Mouse (Mus musculus) gonadal fat pad, adult 2 months (tissue): ENCODE measurements around the gene Crim1. TPM values are rescaled to one million over a fixed set of nuclear protein-coding genes. Genes with fewer than 3 reads are reported as not detected.

Experiments
- DNase-seq: peaks from one replicate; pipeline ENCODE4 v3.0.0-alpha.2; 2012; ENCODE audit warnings: low read depth
- polyA plus RNA-seq: library from polyadenylated mRNA; depleted of rRNA; stranded (reverse); fragments of >200 nt; gene quantifications from 2 replicates; pipeline ENCODE4 v1.2.3, GENCODE M21; 2012

The Crim1 gene
- polyA plus RNA-seq, 1 experiment = 44.6 TPM

DNA sequence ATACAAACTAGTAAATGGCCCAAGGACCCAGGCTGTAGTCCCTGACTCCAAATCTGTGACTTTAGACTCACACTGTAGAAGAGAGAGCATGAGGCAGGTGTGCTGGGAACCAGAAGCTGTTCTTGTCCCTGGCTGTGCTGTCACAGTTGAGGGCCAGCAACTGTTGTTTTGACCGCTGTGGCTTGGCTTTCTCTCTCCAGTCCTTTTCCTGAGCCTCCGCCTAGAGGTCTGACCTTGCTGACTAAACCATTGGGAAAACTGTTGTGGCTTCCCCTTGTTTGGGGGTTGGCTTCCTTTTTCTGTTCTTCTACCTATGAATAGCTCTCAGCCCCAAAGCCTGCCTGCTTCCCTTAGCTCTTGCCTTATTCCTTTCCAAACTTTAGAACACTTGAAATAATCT is 126.3 kb downstream of the Crim1 start:
- DNase-seq = no peak

DNA sequence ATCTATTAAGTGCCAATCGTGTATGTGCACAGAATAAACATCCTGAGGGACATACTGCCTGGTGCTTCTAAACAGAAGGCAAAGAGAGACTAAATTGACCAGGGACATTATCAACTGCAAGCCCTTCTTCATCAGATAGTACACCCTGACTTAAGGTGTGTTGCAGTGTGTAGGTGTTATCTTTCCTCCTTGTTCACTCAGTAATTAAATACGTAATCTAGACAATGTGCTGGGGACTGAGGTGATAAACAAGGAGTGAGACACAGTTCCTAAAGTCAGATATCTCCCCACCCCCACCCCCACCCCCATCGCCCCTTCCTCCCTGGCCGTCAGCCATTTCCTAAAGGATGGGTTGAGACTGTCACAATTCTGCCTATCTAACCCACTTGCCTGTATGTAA is 127.1 kb downstream of the Crim1 start:
- DNase-seq = no peak

DNA sequence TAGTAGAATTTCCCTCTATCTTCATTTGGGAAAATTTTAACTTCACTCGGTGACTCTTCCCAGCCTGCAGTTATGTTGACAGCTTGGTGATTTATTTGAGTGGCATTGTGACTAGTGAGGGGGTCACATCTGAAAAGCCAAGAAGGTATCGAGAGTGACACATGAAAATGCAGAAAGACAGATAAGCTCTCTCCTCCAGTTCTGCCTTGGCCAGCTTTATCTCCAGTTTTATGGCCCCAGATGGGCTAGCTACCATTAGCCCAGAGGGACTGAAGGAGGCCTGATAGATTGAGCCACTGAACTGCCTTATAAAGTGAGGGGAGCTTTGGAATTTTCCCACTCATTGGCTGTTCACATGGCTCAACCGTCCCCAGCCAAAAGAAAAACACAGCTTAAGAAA is 128.2 kb downstream of the Crim1 start:
- no peak for DNase-seq

DNA sequence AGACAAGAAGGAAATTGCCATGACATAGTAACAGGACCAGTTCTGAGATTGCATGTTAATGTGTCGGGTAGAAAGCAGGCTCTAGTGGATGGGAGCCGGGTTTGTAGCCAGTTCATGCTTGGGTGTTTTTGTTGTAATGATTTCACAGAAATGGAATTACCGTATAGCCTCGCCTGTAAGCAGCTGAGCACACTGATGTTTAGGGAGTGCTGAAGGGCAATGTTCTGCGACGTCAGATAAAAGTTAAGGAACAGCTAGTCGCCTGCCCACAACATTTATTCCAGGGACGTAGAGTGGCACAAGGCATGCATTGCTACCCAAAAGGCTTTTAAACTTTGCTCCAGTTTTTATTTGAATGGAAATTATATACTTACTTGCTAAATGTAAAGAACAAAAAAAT is 131.4 kb downstream of the Crim1 start:
- no peak for DNase-seq

DNA sequence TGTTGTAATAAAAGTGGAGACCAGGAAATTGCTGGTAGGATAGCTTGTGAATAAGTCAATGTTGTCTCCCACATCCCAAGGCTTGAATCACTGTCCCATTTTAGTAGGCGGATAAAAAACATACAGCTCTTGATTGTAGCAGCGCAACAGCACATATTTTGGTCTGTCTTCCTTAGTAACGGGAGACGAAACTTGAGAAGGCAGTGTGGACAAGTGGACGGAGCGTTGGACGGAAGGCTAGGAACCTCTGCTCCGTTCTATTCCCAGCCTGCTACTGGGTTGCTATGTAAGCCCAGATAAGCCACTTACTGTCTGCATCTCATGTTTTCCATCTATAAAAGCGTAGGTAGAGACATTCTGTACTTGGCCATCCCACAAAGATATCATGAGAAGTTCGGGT is 133.2 kb downstream of the Crim1 start:
- DNase-seq = no peak

DNA sequence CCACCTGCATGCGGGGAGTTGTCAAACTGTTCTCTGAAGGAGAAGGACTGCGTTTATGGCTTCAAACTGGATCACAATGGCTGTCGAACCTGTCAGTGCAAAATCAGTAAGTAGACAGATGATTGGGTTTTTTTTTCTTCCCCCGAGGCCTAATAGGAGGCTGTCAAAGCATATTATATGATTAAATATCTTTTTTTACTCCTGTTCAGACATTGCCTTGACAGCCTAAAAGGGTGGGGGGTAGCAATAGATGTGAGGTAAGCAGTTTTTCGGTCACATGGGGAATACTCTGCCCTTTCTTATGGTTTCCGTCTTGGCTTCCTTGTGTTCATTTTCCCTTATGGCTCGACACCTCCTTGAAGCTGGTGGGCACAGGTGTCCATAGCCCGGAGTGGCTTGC is 135.2 kb downstream of the Crim1 start:
- DNase-seq = no peak

DNA sequence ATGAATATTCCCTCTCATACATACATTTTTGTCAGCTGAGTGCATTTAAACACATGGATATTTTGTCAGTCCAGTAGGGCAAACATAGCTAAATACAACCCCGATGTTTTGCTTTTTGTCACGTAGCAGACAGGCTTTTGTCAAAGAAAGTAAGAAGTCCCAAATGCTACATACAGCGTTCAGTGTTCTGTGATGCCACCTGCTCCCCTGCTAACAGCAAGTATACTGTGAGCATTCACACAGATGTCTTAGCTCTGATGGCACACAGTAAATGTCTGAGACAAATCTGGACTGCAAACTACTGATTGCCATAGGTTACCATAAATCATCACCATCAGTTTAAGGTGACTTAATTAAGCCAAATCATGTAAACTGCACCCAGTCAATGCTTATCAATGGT is 143.6 kb downstream of the Crim1 start:
- DNase-seq = no peak

DNA sequence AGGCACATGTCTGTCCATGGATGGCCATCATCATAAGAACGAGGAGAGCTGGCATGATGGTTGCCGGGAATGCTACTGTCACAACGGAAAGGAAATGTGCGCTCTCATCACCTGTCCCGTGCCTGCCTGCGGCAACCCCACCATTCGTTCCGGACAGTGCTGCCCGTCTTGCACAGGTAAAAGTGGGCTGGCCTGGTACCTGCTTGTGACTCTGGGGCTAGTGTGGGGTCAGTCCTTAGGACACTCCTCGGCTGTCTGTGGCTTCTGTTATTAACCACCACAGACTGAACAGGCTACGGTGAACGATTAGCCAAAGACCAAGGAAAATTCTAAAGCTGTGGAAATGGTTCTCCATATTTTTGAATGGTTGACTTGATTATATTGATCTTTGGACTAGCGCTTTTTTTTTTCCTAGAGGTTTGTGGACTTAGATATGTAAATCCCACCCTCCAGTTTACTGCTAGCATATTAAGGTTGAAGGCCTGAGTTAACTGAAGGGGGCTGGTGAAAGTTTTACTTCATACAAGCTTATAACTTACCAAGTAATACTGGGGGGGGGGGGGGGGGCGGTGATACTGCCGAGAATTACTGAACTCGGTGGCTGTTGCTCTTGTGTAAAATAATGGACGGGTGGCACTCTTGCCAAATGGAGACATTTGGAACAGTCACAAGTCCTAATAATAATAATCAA is 147.2 kb downstream of the Crim1 start:
- DNase-seq = no peak

DNA sequence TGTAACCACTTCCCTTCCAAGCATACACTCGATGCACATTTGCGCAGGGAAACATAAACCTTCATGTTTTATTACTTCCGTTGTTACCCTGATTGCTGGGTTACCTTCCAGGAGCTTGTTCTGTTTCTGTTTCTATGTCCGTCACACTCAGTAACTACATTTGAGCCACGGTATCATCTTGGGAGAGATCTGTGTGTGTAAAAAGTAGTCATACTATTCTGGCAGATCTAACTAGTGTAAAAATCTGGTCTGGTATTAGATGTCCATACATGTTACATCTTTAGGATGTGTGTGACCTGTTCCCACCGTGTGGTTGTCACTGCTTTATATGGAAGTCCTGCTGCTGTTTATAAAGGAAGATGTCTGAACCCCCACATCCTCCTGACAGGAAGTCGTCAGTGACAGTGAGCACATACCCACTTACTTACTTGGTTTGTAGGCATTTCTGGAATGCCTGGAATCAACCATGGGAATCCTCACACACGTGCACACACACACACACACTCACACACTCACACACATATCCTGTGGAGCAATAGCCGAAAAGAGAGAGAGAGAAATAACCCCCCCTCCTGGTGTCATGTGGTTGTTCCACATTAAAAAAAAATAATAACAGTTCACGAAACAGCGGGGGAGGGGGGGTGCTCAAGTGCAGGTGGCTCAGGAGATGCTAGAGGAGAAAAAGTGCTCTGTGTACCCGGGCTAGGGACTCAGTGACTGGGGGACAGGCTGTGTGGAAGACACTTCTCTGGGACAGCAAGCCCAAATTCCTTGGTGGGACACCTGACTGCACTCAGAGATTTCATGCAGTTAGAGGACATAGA is 151.8 kb downstream of the Crim1 start:
- no peak for DNase-seq

DNA sequence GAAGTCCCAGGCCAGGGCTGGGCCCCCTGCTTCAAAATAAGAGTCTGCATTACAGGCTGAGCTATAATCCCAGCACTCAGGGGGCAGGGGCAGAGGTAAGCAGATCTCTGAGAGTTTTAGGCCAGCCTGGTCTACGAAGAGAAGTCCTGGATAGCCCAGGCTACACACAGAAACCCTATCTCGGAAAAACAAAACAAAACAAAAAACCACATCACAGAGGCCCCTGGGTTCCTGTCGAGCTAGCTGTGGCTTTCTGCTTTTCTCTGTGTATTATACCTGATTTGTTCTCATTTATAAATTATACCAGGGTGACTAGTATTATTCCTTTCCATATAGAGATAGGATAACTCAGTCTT is 152.4 kb downstream of the Crim1 start:
- DNase-seq = no peak

DNA sequence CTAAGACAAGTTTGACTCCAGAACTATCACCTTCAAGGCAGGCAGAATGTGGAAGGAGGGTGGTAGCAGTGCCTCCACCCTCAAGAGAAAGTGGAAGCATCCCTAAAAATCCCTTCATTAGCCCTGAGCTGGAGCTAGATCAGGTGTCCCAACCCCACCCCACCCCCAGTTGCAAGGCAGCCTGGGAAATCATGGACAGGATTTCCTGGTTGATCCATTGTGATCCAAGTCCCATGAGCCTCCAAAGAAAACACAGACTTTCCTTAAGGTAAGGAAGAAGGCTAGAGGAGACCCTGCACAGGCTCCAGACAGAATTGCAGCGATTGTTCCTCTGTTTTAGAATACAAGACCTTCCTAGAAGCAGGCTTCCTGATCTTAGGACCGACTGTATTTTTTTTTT is 154.4 kb downstream of the Crim1 start:
- no peak for DNase-seq

DNA sequence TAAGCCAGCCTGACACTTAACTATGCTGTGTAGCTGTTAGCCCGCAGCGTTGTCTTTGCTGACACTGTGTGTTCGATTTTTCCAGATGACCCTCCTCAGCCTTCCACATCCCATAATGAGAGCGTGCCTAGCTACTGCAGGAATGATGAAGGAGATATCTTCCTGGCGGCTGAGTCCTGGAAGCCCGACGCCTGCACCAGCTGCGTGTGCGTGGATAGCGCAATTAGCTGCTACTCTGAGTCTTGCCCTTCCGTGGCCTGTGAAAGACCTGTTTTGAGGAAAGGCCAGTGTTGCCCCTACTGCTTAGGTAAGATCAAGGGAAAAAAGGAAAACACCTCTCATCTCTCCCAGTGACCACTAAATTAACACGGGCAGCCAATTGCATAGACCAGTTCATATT is 154.8 kb downstream of the Crim1 start:
- DNase-seq = no peak

DNA sequence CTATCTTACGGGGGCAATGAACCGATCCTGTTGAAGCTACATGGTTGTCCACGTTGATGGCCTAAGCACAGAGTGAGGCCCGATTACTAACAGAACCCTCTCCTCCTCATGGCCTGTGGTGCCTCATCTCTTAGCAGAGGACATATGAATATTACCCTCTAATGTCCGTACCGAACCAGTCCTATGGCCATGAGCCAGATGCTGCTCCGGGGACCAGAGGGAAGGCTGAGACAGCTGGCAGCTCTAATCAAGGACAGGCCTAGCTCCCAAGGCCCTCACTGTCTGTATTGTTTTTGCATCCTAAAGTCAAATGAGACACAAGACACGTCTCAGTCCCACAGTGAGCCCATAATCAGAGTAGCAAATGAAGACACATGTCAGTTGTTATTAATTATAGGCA is 155.6 kb downstream of the Crim1 start:
- no peak for DNase-seq

DNA sequence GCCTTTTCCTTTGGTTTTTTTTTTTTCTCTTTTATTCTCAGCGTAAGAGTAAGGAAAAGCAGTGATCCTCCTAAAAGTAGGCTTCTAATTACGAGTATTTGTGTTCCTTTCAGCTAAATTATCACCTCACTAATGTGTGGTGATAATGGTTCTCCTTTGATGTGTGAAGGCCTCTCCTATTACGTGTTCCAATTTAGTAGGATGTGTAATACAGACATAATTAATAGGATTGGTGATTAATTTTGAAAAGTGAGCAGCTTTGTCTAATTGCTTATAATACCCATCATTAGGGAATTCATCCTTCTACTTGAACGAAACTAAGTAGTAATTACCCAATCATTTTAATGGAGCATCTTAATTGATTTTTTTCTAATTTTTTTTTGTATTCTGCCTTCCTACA is 157.7 kb downstream of the Crim1 start:
- no peak for DNase-seq

DNA sequence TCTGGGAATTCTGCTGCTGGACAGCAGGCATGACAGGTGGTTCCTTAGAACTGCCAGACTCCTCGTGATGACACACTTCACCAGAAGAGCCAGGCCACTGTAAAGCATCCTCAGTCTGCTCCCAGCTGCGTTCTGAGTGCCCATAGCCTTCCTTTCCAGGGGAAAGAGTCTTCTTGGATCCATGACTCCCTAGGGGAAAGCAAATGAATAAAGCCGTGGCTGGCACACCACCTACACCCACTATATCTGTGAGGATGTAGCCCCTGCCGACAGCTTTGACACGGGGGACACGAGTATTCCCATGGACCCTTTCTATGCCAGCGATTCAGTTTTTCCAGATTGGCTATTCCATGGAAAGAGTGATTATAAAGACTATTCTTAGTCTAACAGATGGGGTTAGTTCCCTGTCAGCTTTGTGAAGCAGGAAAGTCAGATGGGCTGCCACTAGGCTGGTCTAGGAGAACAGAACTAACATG is 158.2 kb downstream of the Crim1 start:
- DNase-seq = no peak

DNA sequence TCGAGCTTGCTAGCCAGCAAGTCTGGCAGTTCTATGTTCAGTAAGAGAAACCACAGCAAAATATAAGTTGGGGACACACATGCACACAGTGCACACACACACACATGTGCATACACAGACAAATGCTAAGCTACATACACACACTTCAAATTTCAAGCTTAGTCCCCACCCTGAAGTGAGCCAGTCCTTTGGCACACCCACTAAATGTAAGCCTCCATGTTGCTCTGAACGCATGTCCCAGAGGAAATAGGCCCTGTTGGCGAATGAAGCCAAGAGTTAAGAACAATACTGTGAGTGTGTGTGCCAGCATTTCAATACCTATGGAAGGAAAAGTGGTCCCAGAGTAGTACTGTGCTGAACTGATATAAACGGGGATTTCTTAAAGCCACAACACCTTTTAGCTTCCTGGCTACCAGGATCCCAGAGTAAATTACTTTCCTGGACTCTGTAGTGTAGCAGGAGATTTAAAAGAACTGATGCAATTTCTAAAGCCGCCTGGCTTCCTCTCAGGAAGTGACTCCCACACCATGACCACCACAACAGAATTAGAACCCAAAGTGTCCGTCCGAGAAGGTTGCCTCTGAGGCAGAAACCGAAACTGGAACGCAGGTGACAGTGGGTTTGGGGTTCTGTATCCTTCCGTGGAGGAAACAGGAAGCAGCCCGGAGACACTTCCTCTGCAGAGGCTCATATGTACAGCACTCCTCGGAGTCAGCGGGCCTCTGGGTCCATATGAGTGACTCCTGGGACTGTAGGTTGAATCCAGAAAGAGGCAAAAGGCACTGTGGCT is 162.1 kb downstream of the Crim1 start:
- DNase-seq = no peak

DNA sequence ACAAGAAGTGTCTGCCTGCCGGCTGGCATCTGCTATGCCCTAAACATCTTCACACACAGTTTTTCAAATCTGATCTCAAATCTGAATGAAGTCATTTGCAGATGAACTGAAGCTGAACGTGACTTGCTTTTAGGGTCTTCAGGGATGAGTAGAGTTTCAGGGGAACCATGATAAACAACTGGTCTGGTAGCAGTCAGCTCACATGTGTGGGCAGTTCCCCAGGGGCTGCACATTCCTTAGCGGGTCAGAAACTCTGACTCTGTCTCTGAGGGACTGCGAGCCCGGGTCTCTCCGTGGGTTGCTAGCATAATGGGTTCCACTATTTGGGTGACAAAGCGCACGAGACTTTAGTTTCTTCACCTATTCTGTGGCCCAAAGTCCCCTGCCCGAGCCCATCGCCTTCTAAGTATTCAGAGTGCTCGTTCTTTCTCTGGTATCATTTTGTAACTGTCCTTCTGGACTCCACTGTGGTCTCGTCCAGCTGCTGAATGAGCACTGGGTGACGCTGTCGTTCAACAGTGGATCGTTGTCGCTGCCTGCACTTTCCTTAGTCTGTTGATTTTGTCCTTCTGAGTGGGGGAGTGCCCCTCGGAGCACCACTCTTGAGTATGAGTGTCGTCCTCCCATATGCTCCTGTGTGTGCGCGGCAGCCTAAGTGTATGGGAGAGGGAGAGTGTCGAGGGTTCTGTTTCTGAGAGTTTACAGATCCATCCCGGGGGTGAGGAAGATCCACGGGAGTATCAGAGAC is 164.7 kb downstream of the Crim1 start:
- DNase-seq = no peak

DNA sequence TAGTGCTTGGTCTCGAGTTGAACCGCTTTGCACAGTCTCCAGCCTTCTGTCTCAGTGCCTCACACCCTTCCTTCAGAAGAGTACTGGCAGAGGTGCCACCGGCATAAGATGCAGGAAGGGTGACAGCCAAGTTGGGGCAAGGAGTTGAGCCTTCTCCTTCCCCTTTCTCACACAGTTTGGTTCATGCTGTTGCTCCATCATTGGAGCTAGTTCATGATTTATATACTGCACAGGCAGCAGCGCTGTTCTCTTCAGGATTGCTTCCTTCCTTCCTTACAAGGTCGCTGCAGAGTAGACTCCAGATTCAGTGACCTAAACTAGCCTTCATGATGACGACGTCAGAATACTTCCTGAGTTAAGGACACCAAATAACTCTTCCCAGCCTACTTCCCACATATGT is 166.0 kb downstream of the Crim1 start:
- no peak for DNase-seq

DNA sequence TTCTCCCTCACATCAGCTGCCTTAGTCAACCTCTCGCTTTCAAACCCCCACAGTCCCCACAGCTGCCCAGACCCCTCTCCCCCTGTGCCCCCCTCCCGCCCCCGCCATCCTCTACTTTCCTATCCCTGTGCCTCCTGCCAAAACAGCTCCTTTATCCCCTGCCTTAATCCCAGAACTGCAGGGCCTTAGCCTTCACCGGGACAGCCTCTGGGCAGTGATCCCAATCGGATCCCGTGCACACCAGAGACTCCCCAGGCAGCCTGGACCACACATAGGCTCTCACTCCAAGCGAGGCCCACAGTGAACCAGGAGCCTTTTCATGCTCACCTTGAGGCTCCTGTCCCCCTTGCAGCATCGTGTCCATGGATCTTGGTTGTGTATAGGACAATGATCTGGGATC is 168.4 kb downstream of the Crim1 start:
- no peak for DNase-seq

DNA sequence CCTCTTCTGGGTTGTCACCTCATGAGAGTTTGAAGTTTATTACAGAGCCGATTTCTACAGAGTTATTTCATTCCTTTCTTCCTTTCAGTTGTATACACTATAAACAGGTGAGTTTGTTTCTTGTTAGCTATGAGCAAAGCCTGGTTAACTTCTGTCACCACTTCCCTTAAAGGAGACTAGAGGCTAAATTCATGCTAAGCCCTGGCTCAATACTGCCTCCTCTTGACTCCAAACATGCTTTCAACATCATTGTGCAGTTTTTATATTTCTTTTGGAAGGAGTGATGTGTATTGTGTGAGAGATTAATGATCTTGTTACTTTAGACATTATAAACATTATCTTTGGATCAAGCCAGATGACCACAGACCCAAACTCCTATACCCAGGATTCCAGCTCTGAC is 170.4 kb downstream of the Crim1 start:
- DNase-seq = no peak

DNA sequence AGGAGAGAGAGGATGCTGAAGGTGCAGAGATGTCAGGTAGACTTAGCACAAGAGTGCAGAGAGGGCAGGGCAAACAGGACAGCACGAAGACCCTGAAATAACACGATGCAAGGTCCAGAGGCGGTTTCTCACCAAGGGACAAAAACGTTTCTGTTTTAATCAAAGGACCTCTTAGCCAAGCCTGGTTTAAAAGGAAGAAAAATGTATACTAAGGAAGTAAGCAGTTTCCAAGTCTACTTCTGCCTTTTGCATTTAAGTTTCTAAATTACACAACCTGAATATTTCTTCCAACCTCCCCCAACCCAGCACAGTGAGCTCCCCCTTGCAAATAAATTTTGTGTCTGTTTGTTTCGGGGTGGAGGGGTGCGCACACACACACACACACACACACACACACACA is 173.1 kb downstream of the Crim1 start:
- no peak for DNase-seq

DNA sequence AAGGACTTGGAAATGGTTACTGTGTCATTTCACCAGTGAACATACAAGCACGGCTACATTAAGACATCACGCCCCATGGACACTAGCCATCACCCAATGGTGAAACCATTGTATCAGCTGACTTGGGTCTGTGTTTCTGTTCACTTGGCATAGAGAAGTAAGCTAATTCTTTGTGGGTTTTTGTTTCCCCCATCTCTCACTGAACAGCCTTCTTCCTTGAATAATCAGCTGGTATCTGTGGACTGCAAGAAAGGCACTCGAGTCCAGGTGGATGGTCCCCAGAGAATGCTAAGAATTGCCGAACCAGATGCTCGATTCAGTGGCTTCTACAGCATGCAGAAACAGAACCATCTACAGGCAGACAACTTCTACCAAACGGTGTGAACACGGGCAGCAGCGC is 173.8 kb downstream of the Crim1 start:
- DNase-seq = no peak
